Mouse (Mus musculus): ENCODE measurements around the gene Gm266. TPM values are rescaled to one million over a fixed set of nuclear protein-coding genes. Genes with fewer than 3 reads are reported as not detected.

The Gm266 gene
- polyA plus RNA-seq, 2 experiments from 2014 or later = not detected

DNA sequence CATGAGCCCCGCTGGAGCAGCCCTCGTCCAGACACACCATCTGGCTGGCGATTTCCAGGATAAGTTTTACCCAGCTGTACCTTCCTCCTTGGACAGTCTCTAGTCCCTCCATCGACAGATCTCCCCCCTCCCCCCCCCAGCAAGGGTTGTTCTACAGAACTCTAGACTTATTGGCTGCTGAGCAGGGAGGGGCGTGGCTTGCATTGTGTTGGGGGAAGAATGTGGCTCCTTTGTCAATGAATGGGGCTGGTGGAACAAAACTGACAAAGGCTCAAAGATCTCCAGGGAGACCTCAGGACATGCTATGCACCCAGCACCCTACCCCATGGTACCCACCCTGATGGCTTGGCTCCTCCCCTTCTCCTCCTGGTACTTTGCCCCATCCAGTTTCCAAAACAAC, 15.1 kb upstream of the Gm266 start:
- ATAC-seq = no peak

DNA sequence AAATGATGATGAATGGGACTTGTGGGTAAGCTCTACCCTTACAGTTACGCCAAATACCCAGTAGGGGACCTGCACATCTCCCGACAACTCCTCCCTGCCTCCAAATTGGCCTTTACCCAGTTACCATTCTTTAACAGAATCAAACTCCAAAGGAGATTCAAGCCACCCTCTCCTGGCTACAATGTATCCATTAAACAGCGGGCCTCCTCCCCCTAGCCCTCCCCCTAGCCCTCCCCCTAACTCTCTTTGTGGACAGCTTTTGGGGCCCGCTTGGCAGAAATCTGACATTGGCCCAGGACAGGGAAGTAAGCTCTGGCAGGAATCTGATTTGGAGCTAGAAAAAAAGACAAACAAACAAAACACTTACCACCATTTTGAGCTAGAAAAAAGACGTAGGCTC, 14.0 kb upstream of the Gm266 start:
- ATAC-seq = no peak

DNA sequence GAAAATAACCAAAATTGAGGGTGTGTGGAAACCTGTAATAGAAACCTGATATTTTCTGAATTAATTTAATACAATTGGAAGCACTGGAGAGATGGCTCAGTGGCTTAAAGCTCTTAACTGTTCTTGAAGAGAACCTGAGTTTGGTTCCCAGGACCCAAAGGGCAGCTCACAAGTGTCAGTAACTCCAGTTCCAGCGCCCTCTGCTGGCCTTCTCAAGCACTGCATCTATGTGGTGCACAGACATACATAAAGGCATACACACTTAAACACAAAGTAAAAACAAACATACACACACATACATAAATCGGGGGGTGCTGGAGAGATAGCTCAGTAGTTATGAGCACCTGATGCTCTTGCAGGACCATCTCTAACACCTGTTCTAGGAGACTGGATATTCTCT, 11.5 kb upstream of the Gm266 start:
- no peak for ATAC-seq

DNA sequence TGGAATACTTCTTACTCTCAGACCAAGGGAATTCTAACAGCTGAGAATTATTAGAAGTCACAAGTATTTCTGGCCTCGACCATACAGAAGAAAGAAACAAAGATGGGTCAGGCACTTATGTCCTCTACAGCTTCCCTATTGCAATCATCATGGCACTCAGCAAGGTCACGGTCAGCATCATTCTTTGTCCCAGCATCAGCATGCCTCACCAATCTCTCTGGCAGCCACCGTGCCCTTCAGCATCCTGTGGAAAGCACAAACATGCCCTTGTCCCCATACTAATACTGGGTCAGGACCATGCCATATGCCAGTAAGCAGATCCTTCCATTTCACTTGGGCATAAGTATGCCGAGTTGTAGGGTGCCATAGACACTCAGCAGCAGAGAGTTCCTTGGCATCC, 9.3 kb upstream of the Gm266 start:
- ATAC-seq = no peak

DNA sequence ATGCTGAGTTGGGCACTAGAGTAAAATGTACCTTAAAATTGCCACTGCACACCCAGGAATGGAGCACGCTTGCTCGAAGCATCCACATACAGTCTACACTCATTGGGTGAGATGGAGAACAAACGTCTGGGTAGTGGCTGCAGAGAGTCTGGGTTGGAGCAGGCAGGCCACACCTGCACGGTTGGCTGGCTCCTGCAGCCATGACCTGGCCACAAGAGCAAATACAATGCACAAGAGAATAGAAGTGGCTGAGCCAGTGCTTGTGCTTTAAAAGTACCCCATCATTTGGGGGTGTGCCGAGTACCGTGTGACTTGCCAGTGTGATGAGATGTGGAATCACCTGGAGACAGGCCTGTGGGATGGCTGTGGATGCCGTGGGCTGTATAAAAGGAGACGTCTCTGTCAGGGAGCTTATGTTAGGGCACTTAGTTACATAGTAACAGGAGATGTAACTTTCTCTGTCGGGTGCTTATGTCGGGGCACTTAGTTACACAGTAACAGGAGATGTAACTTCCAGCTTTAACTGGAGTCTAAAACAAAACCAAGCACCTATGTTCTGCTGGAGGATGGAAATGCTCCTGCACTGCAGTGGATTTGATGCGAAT, 3.7 kb upstream of the Gm266 start:
- no peak for ATAC-seq

DNA sequence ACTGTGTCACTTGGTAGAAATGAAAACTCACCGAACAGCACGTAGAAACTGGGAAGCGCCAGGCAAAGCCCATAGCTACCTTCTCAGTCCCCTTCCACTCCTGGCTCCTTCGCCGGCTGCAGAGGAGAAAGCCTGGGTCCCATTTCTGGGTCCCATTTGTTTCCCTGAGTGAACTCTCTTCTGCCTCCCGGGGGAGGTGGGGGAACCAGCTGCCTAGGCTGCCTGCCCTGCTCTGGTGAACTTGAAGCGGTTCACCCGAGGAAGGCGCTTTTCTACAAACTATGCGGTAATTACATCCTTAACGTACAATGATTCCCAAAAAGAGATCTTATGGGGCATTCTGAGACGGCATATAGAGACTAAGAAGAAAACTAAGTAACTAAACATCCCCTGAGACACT, 832 bp upstream of the Gm266 start:
- no peak for ATAC-seq

DNA sequence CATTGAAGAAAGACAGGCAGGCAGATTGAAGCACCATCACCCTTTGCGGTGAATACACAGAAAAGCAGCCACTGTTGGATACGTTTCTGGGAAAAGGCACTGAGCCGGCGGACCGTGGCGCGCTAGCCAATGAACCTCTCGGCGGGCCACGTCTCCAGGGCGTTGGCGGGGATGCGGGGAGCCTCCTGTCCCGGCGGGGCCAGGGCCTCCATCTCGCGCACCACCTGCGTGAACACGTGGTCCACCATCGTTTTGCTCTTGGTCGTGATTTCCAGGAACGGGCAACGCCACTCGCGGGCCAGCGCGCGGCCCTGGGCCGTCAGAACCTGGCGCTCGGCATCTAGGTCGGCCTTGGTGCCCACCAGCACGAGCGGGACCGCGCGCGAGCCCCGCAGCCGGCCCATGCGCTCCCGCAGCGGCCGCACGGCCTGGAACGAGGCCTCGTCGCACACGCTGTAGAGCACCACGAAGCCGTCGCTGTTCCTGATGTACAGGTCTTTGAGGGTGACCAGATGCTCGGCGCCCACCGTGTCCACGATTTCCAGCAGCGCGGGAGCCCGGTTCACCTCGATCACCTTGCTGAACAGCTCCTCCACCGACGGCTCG, 474 bp downstream of the Gm266 start:
- no peak for ATAC-seq

DNA sequence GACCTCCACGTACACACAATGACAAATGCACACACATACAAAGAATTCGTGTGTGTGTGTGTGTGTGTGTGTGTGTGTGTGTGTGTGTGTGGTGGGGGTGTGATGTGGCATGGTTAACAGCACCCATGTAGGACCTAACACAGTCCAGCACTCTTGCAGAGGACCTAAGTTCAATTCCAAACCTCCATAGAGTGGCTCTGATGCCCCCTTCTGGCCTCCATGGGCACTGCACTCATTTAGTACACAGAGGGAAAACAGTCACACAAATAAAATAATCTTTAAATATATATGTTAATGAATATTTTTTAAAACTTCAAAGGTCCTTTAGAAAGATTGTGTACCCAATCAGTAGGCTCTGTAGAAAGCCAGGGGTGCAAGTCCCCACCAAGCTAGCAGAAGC, 5.7 kb downstream of the Gm266 start:
- no peak for ATAC-seq

DNA sequence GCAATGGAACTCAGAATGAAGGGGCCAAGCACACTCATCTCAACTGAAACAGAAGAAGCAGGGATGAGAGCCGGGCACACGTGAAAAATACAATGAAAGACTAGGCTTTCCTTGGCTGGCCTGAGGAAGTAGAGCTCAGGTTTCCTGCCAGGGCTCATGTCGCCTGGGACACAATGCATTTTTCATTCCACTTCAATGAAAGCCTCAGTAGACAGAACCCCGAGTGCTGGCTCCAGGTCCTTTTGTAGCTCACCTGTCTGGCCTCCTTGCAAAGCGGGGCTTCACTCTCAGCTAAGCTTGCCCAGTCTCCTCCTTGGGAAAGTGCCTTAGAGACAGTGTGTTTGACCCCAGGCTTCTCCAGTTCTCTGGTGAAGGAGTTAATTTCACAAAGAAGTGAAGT, 6.7 kb downstream of the Gm266 start:
- no peak for ATAC-seq

DNA sequence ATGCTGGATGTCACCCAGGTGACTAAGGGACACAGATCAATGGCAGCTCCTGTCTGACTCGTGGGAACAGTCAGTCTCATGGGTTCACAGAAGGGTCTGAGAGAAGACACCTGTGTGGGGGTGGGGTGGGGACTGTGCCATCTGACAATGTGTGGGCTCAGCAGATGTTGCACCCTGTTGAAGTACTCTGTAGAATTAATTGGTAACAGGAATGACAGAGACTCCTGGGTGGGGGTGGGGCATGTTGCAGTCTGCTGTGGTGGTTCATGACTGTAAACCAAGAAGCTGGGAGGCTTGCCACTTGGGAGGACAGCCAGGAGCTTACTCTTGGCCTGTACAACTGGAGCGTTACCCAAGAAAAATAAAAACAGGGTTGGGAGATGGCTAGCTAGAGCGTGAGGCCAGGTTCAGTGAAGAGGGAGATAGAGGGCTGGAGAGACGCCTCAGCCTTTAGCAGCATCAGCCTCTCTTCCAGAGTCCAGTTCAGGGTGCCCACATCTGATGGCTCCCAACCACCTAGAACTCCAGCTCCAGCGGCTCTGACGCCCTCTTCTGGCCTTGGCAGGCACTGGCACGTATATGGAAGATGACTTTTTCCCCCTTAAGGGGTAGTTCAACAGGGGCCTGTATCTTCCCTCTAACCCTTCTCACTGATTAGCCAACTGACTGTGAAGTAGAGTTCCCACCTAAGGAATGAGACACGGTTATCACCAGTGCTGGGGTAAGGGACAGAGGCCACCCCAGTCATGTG, 10.6 kb downstream of the Gm266 start:
- no peak for ATAC-seq

DNA sequence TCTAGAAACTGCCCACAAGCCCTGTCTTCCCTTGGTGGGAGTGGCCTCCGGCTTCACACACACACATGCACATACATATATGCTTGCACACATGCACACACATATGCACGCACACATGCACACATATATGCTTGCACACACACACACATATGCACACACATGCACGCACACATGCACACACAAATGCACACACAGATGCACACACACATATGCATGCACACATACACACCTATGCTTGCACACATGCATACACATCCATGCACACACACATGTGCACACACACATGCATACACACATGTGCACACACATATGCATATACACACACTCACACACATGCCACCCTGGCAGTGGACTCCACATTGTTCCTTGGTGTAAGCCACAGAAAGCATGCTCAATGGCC, 11.2 kb downstream of the Gm266 start:
- no peak for ATAC-seq

DNA sequence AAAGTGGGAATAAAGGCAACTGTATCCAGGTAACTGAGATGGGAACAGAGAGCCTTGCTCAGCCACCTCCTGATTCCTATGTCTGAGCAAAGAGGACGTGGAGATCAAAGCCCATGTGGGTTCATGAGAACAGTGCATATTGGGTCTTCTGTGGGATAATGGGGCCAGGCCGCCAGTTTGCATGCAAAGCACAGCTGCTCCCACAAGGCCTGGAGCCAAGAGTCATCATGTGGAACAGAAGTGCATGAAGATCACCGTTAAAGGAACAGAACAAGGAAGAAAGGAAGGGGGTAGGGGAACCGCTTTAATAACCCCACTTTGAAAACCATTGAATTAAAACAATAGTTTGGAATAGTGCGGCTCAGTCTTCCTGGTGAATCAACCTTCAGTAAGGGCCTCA, 12.7 kb downstream of the Gm266 start:
- no peak for ATAC-seq

DNA sequence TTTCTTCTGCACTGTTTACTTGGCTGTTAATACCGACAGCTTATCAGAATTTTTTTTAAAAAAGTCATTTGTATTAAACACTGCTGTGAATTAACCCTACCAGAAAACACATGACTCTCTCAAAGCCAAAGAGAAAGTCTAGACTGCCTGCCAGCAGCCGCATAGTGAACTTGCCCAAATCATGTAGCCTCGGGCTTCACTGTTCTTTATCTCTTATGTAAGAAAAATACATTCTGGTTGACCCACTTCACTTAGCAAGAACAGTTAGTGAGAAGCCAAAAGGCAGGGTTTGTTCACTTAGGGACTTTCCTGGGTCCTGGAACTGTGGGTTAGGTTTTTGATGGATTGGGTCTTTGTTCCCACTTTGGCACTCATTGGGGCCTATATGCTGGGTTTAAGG, 13.9 kb downstream of the Gm266 start:
- no peak for ATAC-seq

DNA sequence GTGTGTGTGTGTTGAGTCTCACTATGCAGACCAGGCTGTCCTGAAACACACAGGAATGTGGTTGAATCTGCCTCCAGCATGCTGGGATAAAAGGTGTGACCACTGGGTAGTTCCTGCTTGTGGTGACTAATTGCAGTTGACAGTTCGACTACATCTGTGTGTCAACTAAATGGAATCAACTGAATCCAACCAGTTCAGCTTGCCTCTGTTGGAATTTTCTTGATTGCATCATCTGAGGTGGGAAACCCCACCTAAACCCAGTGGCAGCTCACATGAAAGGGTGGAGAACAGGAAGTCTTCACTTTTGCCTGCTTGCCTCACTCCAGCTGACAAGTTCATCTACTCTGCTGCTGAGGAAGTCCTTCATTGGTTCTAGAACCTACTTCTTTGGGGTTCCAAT, 14.5 kb downstream of the Gm266 start:
- ATAC-seq = no peak

DNA sequence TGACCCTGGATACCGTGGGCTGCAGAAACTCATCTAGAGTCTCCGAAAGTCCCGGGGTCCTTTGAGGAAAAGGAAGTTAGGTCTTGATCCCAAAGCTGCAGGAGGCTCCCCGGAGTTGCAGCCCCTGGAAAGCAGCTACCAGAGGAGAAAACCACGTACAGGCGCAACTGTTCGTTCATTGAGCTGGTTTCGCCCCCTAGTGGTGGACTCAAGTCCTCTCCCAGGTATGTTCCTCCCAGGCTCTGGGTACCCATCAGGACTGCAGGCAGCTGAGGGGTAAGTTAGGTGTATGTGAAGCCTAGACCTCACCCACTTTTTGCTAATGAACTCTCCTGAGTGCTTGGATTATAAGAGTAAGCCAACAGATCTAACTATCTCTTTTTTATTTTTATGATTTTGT, 16.1 kb downstream of the Gm266 start:
- no peak for ATAC-seq

DNA sequence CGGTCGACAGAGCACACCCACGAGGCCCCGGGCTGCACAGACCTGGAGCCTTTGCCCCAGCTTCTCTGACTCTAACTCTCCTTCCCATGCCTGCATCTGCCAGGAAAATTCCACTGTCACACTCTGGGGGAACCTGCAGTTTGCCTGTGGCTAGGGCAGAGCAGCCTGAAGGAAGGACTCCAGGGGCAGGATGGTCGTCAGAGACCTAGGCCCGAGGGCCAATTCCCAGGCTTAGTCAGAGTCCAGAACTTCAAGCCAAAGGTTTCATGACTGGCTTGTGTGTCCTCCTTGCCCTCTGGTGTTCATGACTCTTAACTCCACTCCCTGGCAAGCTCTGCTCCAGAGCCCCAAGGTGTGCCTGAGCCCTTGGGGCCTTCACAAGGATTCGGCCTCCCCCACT, 17.4 kb downstream of the Gm266 start:
- no peak for ATAC-seq

DNA sequence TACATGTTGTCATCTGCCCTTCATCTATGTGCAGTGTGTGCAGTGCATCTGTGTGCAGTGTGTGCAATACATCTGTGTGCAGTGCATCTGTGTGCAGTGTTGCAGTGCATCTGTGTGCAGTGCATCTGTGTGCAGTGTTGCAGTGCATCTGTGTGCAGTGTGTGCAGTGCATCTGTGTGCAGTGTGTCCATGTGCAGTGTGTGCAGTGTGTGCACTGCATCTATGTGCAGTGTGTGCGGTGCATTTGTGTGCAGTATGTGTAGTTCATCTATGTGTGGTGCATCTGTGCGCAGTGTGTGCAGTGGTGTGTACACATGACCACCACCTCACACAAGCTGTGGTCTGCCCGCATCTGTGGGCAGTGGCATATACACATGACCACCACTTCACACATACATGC, 19.3 kb downstream of the Gm266 start:
- ATAC-seq = no peak

DNA sequence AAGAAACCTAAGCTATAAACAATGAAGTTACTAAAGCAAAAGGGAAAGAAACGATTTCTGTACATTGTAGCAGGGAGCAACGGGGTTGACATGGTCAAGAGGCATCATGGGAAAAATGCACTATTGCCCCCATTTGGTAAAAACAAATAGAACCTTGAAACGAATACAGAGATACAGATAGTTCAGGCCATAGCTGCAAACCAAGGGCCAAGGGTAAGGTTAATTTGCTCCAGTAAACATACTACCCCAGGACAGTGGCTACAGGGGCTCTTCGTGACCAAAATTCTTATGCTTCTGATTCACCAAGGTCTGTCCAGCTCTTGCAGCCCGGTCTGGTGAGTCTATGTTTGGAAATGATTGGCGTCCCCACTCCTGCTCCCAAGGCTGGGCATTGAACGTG, 22.1 kb downstream of the Gm266 start:
- no peak for ATAC-seq

DNA sequence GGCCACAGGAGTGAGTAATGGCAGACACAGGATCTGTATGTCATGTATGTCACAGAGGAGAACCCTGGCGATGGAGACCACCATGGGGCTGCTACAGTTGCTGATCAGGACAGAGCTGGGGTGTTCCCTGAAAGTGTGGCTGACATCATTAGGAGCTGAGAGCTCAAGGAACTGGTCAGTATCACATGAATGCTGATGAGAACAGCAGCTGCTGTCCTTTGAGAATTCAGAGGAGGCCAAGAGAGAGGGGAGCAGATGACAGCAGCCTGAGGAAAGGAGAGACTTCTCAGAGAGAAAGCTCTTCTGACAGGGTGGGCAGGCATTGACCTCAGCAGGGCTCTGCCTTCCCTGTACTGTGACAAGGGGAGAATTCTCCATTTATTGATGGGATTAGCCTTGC, 27.9 kb downstream of the Gm266 start:
- no peak for ATAC-seq

DNA sequence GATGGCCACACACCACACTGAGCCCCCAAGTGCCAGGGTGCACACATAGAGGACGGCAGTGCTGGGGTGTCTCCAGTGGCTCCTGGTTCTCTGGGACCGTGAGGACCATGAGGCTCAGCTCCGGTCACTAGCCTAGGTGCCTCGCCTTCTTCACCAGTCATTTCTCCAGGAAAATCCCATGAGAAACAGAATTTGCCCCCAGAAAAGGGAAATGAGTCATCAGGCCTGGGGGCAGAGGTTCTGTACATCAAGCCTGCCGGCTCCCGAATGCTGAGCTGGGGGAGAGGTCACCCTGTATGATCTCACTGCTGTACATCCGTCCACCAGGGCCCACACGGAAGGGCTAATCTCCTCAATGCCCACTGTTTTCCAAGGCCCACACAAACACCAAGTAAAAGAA, 29.8 kb downstream of the Gm266 start:
- ATAC-seq = no peak

DNA sequence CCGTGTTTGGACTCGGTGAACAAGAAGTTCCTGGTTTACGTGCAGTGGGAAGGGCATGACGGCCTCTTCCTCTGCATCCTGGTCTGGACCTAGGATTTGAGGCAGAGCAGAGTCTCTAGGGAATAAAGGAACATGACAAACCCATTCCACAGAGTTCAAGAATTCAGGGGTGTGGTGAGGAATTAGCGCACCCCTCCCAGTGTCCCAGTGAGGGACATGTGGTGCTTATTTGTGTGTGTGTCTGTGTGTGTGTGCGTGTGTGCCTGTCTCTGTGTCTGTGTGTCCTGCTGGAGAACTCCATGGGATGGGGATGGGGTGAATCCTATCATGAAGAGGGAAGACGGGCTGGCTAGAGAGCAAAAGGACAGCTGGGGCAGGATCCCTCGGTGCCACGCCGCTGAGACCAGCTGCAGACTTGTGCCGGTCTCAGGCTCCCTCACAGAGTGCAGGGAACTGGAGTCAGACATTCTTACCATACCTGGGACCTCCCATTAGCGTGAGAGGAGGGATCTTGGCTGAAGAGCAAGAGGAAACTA, 30.2 kb downstream of the Gm266 start:
- ATAC-seq = no peak

DNA sequence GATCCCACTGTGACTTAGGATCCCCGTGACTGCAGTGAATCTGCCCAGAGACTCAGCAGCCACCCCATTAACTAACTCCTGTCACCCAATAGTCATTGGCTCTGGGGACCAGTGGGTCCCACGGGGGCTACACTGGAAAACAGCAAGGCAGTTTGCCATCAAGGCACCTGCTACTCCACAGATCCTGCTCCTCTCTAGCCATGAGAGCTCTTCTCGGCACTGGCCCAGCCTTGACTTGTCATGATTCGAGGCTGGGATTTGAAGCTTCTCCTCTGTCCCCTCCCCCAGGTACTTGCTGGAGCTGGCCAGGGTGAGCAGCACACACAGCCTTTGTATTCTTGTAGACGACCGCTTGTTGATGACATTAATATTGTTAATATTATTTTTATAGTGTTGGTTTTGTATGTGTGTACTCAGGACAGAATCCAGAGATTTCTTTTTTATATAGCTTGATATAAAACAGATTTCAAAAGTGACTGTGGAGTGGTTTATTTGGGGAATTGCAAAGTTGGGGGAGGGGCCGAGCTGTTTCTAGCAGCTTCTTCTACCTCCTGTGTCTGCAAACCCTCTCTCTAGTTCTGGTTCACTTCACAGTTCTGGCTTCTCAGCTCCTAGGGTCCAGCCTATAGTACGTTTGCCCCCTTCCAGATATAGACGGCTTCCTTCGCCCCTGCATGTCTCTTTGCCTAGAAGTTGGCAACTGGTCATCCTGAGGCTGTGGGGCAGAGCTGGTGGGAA, 30.9 kb downstream of the Gm266 start:
- ATAC-seq = no peak

DNA sequence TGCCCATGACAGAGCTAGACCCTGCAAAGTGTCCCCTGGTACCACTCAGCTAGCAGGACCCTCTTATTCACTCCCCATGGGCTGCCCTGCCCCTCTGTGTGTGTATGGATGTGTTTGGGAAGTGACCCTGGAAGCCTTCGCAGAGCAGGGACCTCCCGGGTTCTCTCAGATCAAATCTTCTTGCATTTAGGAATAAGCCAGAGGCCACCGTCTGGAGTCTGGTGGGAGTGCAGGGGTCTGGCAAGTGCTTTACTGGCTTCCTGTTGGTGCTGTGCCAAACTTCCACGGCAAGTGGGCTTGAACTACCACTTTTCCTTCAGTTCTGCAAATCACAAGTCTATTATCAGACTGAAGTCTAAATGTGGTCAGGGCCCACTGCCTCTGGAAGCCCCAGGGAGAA, 31.6 kb downstream of the Gm266 start:
- ATAC-seq = no peak

DNA sequence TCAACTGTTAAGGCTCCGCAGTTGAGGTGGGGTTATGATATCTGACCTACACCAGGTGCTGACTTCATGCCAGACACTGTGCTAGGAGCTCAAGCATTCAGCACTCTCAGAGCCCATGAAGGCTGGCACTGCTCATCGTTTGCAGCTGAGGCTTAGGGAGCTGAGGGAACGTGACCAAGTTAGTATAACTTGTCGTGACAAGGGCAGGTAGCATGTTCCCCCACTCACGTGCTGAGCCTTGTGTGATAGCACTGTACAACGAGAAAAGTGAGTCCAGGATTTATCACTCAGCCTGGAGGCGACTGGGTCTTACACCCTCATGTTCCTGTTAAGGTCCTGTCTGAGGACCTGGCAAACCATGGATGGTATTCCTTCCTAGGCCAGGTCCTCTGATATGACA, 34.1 kb downstream of the Gm266 start:
- ATAC-seq = no peak
